Mouse (Mus musculus) bone marrow, adult 2 months (tissue): ENCODE results near the gene Tcf25. TPM values are rescaled to one million over a fixed set of nuclear protein-coding genes. Genes with fewer than 3 reads are reported as not detected.

Source experiments
- H3K27ac ChIP-seq: fragments of 200-500 bp; 2 replicates; pipeline ENCODE4 v1.5.1; 2012; ENCODE audit warnings: low read depth, mild to moderate bottlenecking, control low read depth, inconsistent platforms, low read length; ENCODE audit not compliant: control insufficient read depth, poor library complexity, insufficient read depth
- H3K4me1 ChIP-seq: fragments of 200-500 bp; 2 replicates; pipeline ENCODE4 v1.6.1; 2011; ENCODE audit warnings: low read length; ENCODE audit not compliant: control insufficient read depth, insufficient read depth
- H3K4me3 ChIP-seq: fragments of 200-500 bp; replicated peaks from 2 replicates; pipeline ENCODE3; 2011; ENCODE audit warnings: mild to moderate bottlenecking, low read depth, low read length, control low read depth; ENCODE audit not compliant: control insufficient read depth
- CTCF ChIP-seq: fragments of 200-500 bp; IDR thresholded peaks from 2 replicates; pipeline ENCODE4 v1.5.1; 2011; ENCODE audit warnings: low read length, control low read depth; ENCODE audit not compliant: control insufficient read depth, insufficient read depth
- POLR2A ChIP-seq: fragments of 200-500 bp; IDR thresholded peaks from 2 replicates; pipeline ENCODE4 v1.6.1; 2011; ENCODE audit warnings: low read depth, mild to moderate bottlenecking, control low read depth, low read length, borderline replicate concordance; ENCODE audit not compliant: control insufficient read depth
- WGBS: fragments of 180-500 bp; shearing (Covaris S2); methylation state at CpG from one replicate; pipeline ENCODE4 v1.1.7; 2018; 5-methylcytosine and 5-hydroxymethylcytosine counted together
- polyA plus RNA-seq: library from polyadenylated mRNA; stranded (reverse); fragments of >200 nt; gene quantifications from 2 replicates; pipeline ENCODE4 v1.2.4, GENCODE M21; 2011; ENCODE audit warnings: low replicate concordance; ENCODE audit not compliant: missing spikeins, insufficient read depth, insufficient read length

The Tcf25 gene
- polyA plus RNA-seq, 1 experiment, result 310 TPM

- peaks cover 10% of the 10 kb centered on the region for H3K4me1 ChIP-seq
- H3K4me3 ChIP-seq, result no peak overlapping the region
- H3K27ac ChIP-seq, result no peak overlapping the region
- 8% methylated on average over 4 of the region's 4 CpGs for WGBS
- TF ChIP-seq POLR2A, result no peak
- no peak for TF ChIP-seq CTCF
Measured at GRCm38 (mm10) chr8:123452149-123452548, 78.6 kb downstream of the Tcf25 start.

- Histone ChIP-seq H3K27ac (no peak overlapping the region), H3K4me3 (no peak overlapping the region), H3K4me1 (peaks cover 9% of the 10 kb centered on the region)
- TF ChIP-seq CTCF, result no peak
- TF ChIP-seq POLR2A, result no peak
- WGBS, result 63% methylated on average over 7 of the region's 7 CpGs
Measured at GRCm38 (mm10) chr8:123453291-123453690, 79.7 kb downstream of the Tcf25 start.

Other genes starting within 250 kb of the Tcf25 start
- 0.52 and 1.4 TPM in 2 replicates for gene Sult5a1, start 215.4 kb upstream of the Tcf25 start, polyA plus RNA-seq
- 9.7 and 14.2 TPM in 2 replicates for gene Dpep1, start 187.5 kb upstream of the Tcf25 start, polyA plus RNA-seq
- 62.6 and 88.7 TPM in 2 replicates for gene Chmp1a, start 161.0 kb upstream of the Tcf25 start, polyA plus RNA-seq
- 0.62 TPM in 1 of 2 replicates, not detected in the other for gene Spata33, start 160.9 kb upstream of the Tcf25 start, polyA plus RNA-seq
- gene Cdk10, start 148.9 kb upstream of the Tcf25 start, polyA plus RNA-seq, result 32.1 and 71.7 TPM in 2 replicates
- 2.8 TPM in 1 of 2 replicates, not detected in the other for gene Spata2l, start 137.5 kb upstream of the Tcf25 start, polyA plus RNA-seq
- gene Zfp276, start 119.6 kb upstream of the Tcf25 start, polyA plus RNA-seq, result 10.9 and 29.2 TPM in 2 replicates
- 12.4 and 30.1 TPM in 2 replicates for gene Vps9d1, start 119.4 kb upstream of the Tcf25 start, polyA plus RNA-seq
- gene Fanca, start 55.2 kb upstream of the Tcf25 start, polyA plus RNA-seq, result 45.3 and 60.2 TPM in 2 replicates
- gene Spire2, start 41.0 kb upstream of the Tcf25 start, polyA plus RNA-seq, result 1.5 TPM in 2 replicates
- 0.36 and 0.70 TPM in 2 replicates for gene Mc1r, start 33.4 kb downstream of the Tcf25 start, polyA plus RNA-seq
- gene Tubb3, start 37.7 kb downstream of the Tcf25 start, polyA plus RNA-seq, result 0.56 and 1.4 TPM in 2 replicates
- gene Def8, start 49.8 kb downstream of the Tcf25 start, polyA plus RNA-seq, result 10.3 and 16.7 TPM in 2 replicates
- gene Afg3l1, start 104.2 kb downstream of the Tcf25 start, polyA plus RNA-seq, result 12.3 and 22.8 TPM in 2 replicates
- not detected in 2 replicates for gene Dbndd1, start 141.7 kb downstream of the Tcf25 start, polyA plus RNA-seq
- 3.4 and 6.3 TPM in 2 replicates for gene Gas8, start 145.1 kb downstream of the Tcf25 start, polyA plus RNA-seq